Mouse (Mus musculus): ENCODE results near the gene Obox1.
"Not testable (repeated sequence)": the region's sequence is repeated elsewhere in the genome, so short reads cannot be mapped to it uniquely, and the experiment has no call there.

Obox1 gene

GRCm38 (mm10) chr7:15388421-15388998 lies at the start of gene Obox1, which contains the start of gene Obox2:
TSS of gene Obox1 (plus strand) at chr7:15388948.
TSS of gene Obox2 (plus strand) at chr7:15388721.
- DNase-seq (ENCODE audit: low spot score in 2 of 2) = not testable (repeated sequence)

- not testable (repeated sequence) for DNase-seq (ENCODE audit: low spot score in 2 of 2)
These were observed 10.6 kb downstream of the Obox1 start for GRCm38 (mm10) chr7:15399147-15399874.

DNA sequence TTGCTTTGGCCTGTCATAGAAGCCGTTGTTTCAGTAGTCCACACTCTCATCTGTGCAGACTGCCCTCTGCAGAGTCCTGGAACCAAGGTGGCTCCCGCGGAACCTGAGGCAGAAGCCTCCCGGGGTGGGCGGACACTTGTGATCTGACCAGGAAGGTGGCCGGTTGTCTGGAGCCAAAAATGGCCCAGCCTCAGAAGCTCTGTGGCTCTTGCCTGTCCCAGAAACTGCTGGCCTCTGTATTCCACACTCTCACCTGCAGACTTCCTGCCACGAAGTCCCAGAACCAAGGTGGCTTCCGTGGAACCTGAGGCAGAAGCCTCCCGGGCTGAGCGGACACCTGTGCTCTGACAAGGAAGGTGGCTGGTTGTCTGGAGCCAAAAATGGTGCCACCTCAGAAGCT lies 18.1 kb downstream of the Obox1 start:
- DNase-seq (ENCODE audit: low spot score in 2 of 2) = not testable (repeated sequence)

DNA sequence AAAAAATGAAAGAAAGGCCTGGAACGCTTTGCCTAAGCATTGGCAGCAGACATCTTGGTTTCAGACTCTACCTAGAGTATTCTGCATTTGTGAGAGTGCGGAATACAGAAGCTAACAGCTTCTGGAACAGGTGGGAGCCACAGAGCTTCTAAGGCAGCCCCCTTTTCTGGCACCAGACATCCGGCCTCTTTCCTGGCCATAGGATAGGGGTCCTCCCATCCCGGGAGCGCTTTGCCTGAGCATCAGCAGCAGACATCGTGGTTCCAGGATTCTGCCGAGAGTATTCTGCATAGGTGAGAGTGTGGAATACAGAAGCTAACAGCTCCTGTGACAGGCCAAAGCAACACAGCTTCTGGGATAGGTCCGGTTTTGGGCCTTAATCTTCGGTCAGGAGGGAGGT lies 29.3 kb downstream of the Obox1 start:
- DNase-seq (ENCODE audit: low spot score in 2 of 2) = not testable (repeated sequence)

- not testable (repeated sequence) for DNase-seq (ENCODE audit: low spot score in 2 of 2)
These were observed 36.8 kb downstream of the Obox1 start for GRCm38 (mm10) chr7:15425537-15425936.

DNA sequence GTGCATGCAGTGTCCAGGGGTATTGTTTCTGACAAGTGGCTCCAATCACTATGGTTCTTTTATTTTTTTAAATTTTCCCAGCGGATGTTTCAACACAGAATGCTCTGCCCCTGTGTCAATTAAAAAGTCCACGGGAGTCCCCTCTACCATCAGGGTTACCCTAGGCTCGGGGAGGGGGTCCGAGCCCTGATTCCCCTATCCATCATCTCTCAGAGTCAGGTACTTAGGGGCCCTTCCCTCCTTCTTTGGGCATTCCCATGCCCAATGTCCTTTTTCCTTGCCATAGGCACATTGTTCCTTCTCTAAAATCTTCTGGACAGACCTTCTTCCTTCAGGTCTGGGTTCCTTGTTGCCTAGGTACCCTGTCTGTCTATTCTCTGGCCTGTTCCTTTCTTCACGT lies 120.7 kb downstream of the Obox1 start:
- not testable (repeated sequence) for DNase-seq (ENCODE audit: low spot score in 2 of 2)

Measured in urinary bladder, postnatal 36 days (tissue).